Mouse (Mus musculus): ENCODE data around the gene Awat1.

DNA sequence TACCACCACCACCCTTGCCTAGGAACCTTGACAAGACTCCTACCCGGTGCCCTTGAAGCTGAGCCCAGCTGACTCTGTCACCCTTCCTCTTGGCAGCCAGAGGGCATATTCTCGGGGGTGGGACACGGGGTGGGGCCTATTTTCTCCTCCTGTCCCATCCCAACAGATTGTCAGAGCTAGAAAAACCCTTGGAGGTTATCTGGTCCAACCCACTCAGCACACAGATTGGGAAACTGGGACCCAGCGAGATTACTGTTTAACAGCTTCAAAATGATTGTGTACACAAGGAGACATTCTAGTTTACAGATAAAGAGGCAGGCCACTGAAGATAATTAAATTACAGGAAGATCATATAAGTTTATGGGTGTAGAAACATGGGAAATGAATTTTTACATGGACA lies 22.7 kb downstream of the Awat1 start, which contains the start of gene P2ry4:
- no peak for TF ChIP-seq CTCF (IDR thresholded peaks at IDR 0.05; ENCODE audit: borderline replicate concordance, insufficient read depth, low read depth, low read length)
- TF ChIP-seq POLR2A (IDR thresholded peaks at IDR 0.05; ENCODE audit: borderline replicate concordance, insufficient read depth, low read length): no peak

All from cerebellum, adult 2 months (tissue).